In the genomic region with DNA sequence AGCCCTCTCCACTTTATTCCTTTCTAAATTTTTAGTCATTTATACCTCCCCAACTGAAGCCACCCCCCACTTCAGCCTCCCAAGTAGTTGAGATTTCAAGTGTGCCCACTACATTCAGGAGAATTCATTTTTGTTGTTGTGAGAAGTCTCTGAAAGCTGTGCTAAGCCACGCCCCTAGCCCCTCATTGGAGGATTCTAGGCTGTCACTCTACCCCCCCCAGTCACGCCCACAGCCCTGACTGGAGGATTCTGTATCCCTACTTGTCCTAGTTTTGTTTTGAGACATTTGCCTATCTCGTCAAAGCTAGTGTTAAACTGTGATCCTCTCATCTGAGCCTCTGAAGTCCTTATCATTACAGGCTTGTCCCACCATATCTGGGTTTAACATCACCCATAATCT, we compare ENCODE assay signal across 8 mouse cellular contexts. TPM values are rescaled to one million over a fixed set of nuclear protein-coding genes. Genes with fewer than 3 reads are reported as not detected.
DNase-seq lines count a peak whose midpoint lies in the region; ATAC-seq and TF ChIP-seq lines count a peak whose summit lies in the region.

No protein-coding gene starts in this region.

- no peak for TF ChIP-seq POLR2A in MEL (IDR thresholded peaks at IDR 0.05; ENCODE audit: control insufficient read depth in 1 of 2, insufficient read depth in 1 of 2, low read depth in 1 of 2, low read length in 2 of 2, poor library complexity in 1 of 2)

- H3K4me1 ChIP-seq in heart, embryonic 11.5 days (ENCODE audit: control insufficient read depth, insufficient read depth, low read length): peaks cover 15% of the 10 kb centered on the region
- H3K4me1 ChIP-seq in MEL (ENCODE audit: control insufficient read depth in 1 of 2, insufficient read depth in 2 of 2, low read length in 2 of 2): peaks cover 0 to 11% of the 10 kb centered on the region in 2 experiments
- H3K4me1 ChIP-seq in limb, embryonic 11.5 days (ENCODE audit: control insufficient read depth, insufficient read depth, low read length): 0 out of 2 replicates have a peak, but pooled peaks cover 4% of the 10 kb centered on the region

- ATAC-seq in heart, embryonic 11.5 days (replicated peaks; ENCODE audit: insufficient number of reproducible peaks, low FRiP score, low TSS enrichment): no peak
- no peak for ATAC-seq in limb, embryonic 11.5 days (ENCODE audit: insufficient number of reproducible peaks, low FRiP score, low TSS enrichment, low read depth)

- 0 out of 2 replicates have a peak overlapping the region, but pooled peaks have one; percentile 22 for H3K4me2 ChIP-seq in heart, embryonic 11.5 days
- no peak overlapping the region for H3K4me2 ChIP-seq in limb, embryonic 11.5 days (ENCODE audit: low read depth, severe bottlenecking)

- no peak for DNase-seq in heart, postnatal 25 days (ENCODE audit: low spot score)
- DNase-seq in MEL (ENCODE audit: low read depth, low spot score): peak; percentile 86
- peak; percentile 80 for DNase-seq in embryo, embryonic 10.5 days (ENCODE audit: low spot score)
- peak; percentile 64 for DNase-seq in limb, embryonic 11.5 days (ENCODE audit: low spot score)
- DNase-seq in retina, postnatal 7 days (ENCODE audit: low read depth, low spot score): peak; percentile 81
- no peak for DNase-seq in testis, postnatal 10 days (ENCODE audit: low spot score)
- no peak for DNase-seq in left cerebral cortex, adult 11 months (ENCODE audit: low spot score)

- intact Hi-C loops in heart, postnatal 25 days (cut with DNase I): no loop called here

- peaks cover 4% of the 10 kb centered on the region; the same call in 1 of the 2 replicates for H3K79me2 ChIP-seq in MEL (ENCODE audit: control insufficient read depth, insufficient read depth, low read length, poor library complexity)

- no peak for TF ChIP-seq EP300 in MEL (IDR thresholded peaks at IDR 0.05; ENCODE audit: low read depth in 1 of 2, low read length in 2 of 2)

- H3K4me3 ChIP-seq in heart, embryonic 11.5 days (ENCODE audit: low read depth, low read length): peak overlapping the region; percentile 18
- H3K4me3 ChIP-seq in MEL (ENCODE audit: control insufficient read depth in 1 of 2, insufficient read depth in 1 of 2, low read depth in 2 of 2, low read length in 2 of 2): peak overlapping the region; percentile 45 to 47
- H3K4me3 ChIP-seq in limb, embryonic 11.5 days (ENCODE audit: low read depth, low read length): no peak overlapping the region

- no peak overlapping the region for H3K9ac ChIP-seq in heart, embryonic 11.5 days (ENCODE audit: low read depth, low read length)
- peak overlapping the region; percentile 23; the same call in 1 of the 2 replicates for H3K9ac ChIP-seq in MEL (ENCODE audit: control insufficient read depth, low read depth, low read length, poor library complexity, severe bottlenecking)
- no peak overlapping the region for H3K9ac ChIP-seq in limb, embryonic 11.5 days (ENCODE audit: low read length)

- no peak; the same call in 1 of the 2 replicates for TF ChIP-seq RAD21 in MEL (IDR thresholded peaks at IDR 0.05; ENCODE audit: low read depth, low read length)

- TF ChIP-seq CTCF in MEL (IDR thresholded peaks at IDR 0.05 in 2 of 3, conservative IDR thresholded peaks at IDR 0.05 in 1 of 3; ENCODE audit: control insufficient read depth in 1 of 3, insufficient read depth in 1 of 3, low read depth in 2 of 3, low read length in 3 of 3, poor library complexity in 1 of 3, severe bottlenecking in 1 of 3): no peak

- H3K9me3 ChIP-seq in heart, embryonic 11.5 days (replicated peaks; ENCODE audit: control insufficient read depth, low read length): no peaks in the 10 kb centered on the region
- no peaks in the 10 kb centered on the region for H3K9me3 ChIP-seq in MEL (replicated peaks; ENCODE audit: insufficient read depth, low read length)
- H3K9me3 ChIP-seq in limb, embryonic 11.5 days (ENCODE audit: control insufficient read depth, low read length): no peaks in the 10 kb centered on the region; the same call in 1 of the 2 replicates

- no peaks in the 10 kb centered on the region for H3K27me3 ChIP-seq in heart, embryonic 11.5 days (ENCODE audit: control insufficient read depth, insufficient read depth, low read length)
- no peaks in the 10 kb centered on the region for H3K27me3 ChIP-seq in MEL (ENCODE audit: control insufficient read depth in 1 of 2, insufficient read depth in 2 of 2, low read length in 2 of 2)
- H3K27me3 ChIP-seq in limb, embryonic 11.5 days (ENCODE audit: control insufficient read depth, insufficient read depth, low read length): no peaks in the 10 kb centered on the region

- H3K36me3 ChIP-seq in heart, embryonic 11.5 days (ENCODE audit: control insufficient read depth, insufficient read depth, low read length): no peaks in the 10 kb centered on the region
- H3K36me3 ChIP-seq in MEL (ENCODE audit: control insufficient read depth in 1 of 2, insufficient read depth in 2 of 2, low read length in 2 of 2): peaks cover 0 to 10% of the 10 kb centered on the region in 2 experiments; a peak in 2 of 4 replicates
- H3K36me3 ChIP-seq in limb, embryonic 11.5 days (ENCODE audit: control insufficient read depth, insufficient read depth, low read length): no peaks in the 10 kb centered on the region

- 15% methylated on average over 3 of the region's 3 CpGs for WGBS in heart, embryonic 11.5 days (ENCODE audit: insufficient replicate concordance)
- 12% methylated on average over 3 of the region's 3 CpGs for WGBS in limb, embryonic 11.5 days

- H3K27ac ChIP-seq in heart, embryonic 11.5 days (ENCODE audit: low read depth, low read length): no peak overlapping the region
- H3K27ac ChIP-seq in MEL (ENCODE audit: control insufficient read depth, low read depth, low read length): no peak overlapping the region
- H3K27ac ChIP-seq in limb, embryonic 11.5 days (replicated peaks; ENCODE audit: low read depth, low read length): no peak overlapping the region

TF ChIP-seq in MEL, 35 proteins besides CTCF, POLR2A, EP300 and RAD21 (continues in another document):
- TF ChIP-seq POLR2AphosphoS2 (IDR thresholded peaks at IDR 0.05; ENCODE audit: low read length) (no peak), MEF2A (IDR thresholded peaks at IDR 0.05; ENCODE audit: extremely low read depth, insufficient replicate concordance, low read depth, low read length, poor library complexity, severe bottlenecking) (no peak), USF2 (IDR thresholded peaks at IDR 0.05; ENCODE audit: borderline replicate concordance in 1 of 2, insufficient read depth in 1 of 2, low read depth in 1 of 2, low read length in 2 of 2) (no peak), ELF1 (IDR thresholded peaks at IDR 0.05; ENCODE audit: low read depth, low read length) (no peak), SIN3A (IDR thresholded peaks at IDR 0.05; ENCODE audit: low read length) (0 out of 2 replicates have a peak, but pooled peaks have one; percentile 45), RCOR1 (IDR thresholded peaks at IDR 0.05; ENCODE audit: low read depth, low read length) (no peak), TCF12 (IDR thresholded peaks at IDR 0.05; ENCODE audit: low read depth, low read length) (no peak), POLR2AphosphoS5 (IDR thresholded peaks at IDR 0.05; ENCODE audit: borderline replicate concordance, low read depth, low read length) (no peak), CHD2 (IDR thresholded peaks at IDR 0.05; ENCODE audit: low read length) (no peak), HCFC1 (IDR thresholded peaks at IDR 0.05; ENCODE audit: low read depth, low read length) (0 out of 2 replicates have a peak, but pooled peaks have one; percentile 17), ZC3H11A (IDR thresholded peaks at IDR 0.05; ENCODE audit: low read depth, low read length) (no peak), SMC3 (IDR thresholded peaks at IDR 0.05; ENCODE audit: low read depth, low read length) (no peak), TBP (IDR thresholded peaks at IDR 0.05; ENCODE audit: low read depth, low read length) (no peak)

RNA-seq across cellular contexts. Expression of a gene that starts 2.7 kb away (rescaled TPM):
- 3.0 and 4.3 TPM in 2 replicates for polyA plus RNA-seq in heart, embryonic 11.5 days (2014; fragmentation: Nextera tagmentation; extraction: Ambion mirVana)
- total RNA-seq in heart, postnatal 25 days (2021): 10 to 100 TPM; 24.5 to 32.5 TPM
- total RNA-seq in MEL (2012; rRNA removed): 0.04 TPM in 1 of 2 replicates, not detected in the other
- polyA plus RNA-seq in MEL (2012; ENCODE audit: insufficient read depth in 1 of 2, insufficient read length in 2 of 2, low read depth in 1 of 2, low replicate concordance in 2 of 2, missing spikeins in 1 of 2): under 1 TPM in 1 of 2 experiments, not detected in 1; 0.07 TPM
- 3.4 and 4.1 TPM in 2 replicates for polyA plus RNA-seq in limb, embryonic 11.5 days (2014; fragmentation: Nextera tagmentation; extraction: Ambion mirVana)

RNA-seq across cellular contexts. Expression of a gene that starts 3.8 kb away (rescaled TPM):
- polyA plus RNA-seq in heart, embryonic 11.5 days (2014; fragmentation: Nextera tagmentation; extraction: Ambion mirVana): 89.6 and 92.1 TPM in 2 replicates
- total RNA-seq in heart, postnatal 25 days (2021): 10 to 100 TPM; 67.0 to 69.5 TPM
- 54.5 and 59.6 TPM in 2 replicates for total RNA-seq in MEL (2012; rRNA removed)
- polyA plus RNA-seq in MEL (2012; ENCODE audit: insufficient read depth in 1 of 2, insufficient read length in 2 of 2, low read depth in 1 of 2, low replicate concordance in 2 of 2, missing spikeins in 1 of 2): 100 to 1,000 TPM in 1 of 2 experiments, not detected in 1; 132 TPM
- 109 and 119 TPM in 2 replicates for polyA plus RNA-seq in limb, embryonic 11.5 days (2014; fragmentation: Nextera tagmentation; extraction: Ambion mirVana)

RNA-seq across cellular contexts. Expression of a gene that starts 11.1 kb away (rescaled TPM):
- 45.7 and 47.2 TPM in 2 replicates for polyA plus RNA-seq in heart, embryonic 11.5 days (2014; fragmentation: Nextera tagmentation; extraction: Ambion mirVana)
- total RNA-seq in heart, postnatal 25 days (2021): 10 to 100 TPM; 56.3 to 56.6 TPM
- total RNA-seq in MEL (2012; rRNA removed): 29.6 and 30.5 TPM in 2 replicates
- polyA plus RNA-seq in MEL (2012; ENCODE audit: insufficient read depth in 1 of 2, insufficient read length in 2 of 2, low read depth in 1 of 2, low replicate concordance in 2 of 2, missing spikeins in 1 of 2): 10 to 100 TPM in 1 of 2 experiments, not detected in 1; 48.3 TPM
- polyA plus RNA-seq in limb, embryonic 11.5 days (2014; fragmentation: Nextera tagmentation; extraction: Ambion mirVana): 68.9 and 78.6 TPM in 2 replicates

RNA-seq across cellular contexts. Expression of a gene that starts 12.9 kb away (rescaled TPM):
- 21.2 and 23.0 TPM in 2 replicates for polyA plus RNA-seq in heart, embryonic 11.5 days (2014; fragmentation: Nextera tagmentation; extraction: Ambion mirVana)
- total RNA-seq in heart, postnatal 25 days (2021): under 1 TPM; 0.18 to 0.36 TPM
- total RNA-seq in MEL (2012; rRNA removed): 17.6 and 18.5 TPM in 2 replicates
- 10 to 100 TPM in 1 of 2 experiments, not detected in 1; 21.2 TPM for polyA plus RNA-seq in MEL (2012; ENCODE audit: insufficient read depth in 1 of 2, insufficient read length in 2 of 2, low read depth in 1 of 2, low replicate concordance in 2 of 2, missing spikeins in 1 of 2)
- 21.5 and 23.9 TPM in 2 replicates for polyA plus RNA-seq in limb, embryonic 11.5 days (2014; fragmentation: Nextera tagmentation; extraction: Ambion mirVana)

RNA-seq across cellular contexts. Expression of a gene that starts 21.8 kb away (rescaled TPM):
- 2.7 and 2.9 TPM in 2 replicates for polyA plus RNA-seq in heart, embryonic 11.5 days (2014; fragmentation: Nextera tagmentation; extraction: Ambion mirVana)
- 10 to 100 TPM; 13.2 to 14.3 TPM for total RNA-seq in heart, postnatal 25 days (2021)
- 14.1 and 18.3 TPM in 2 replicates for total RNA-seq in MEL (2012; rRNA removed)
- 10 to 100 TPM in 1 of 2 experiments, not detected in 1; 16.2 TPM for polyA plus RNA-seq in MEL (2012; ENCODE audit: insufficient read depth in 1 of 2, insufficient read length in 2 of 2, low read depth in 1 of 2, low replicate concordance in 2 of 2, missing spikeins in 1 of 2)
- 2.7 and 3.1 TPM in 2 replicates for polyA plus RNA-seq in limb, embryonic 11.5 days (2014; fragmentation: Nextera tagmentation; extraction: Ambion mirVana)

Comparison
In these comparisons a context has a peak if more than half of its experiments do, and no peak if none do; other contexts are left out.
1. DNase-seq: peak in MEL (single experiment), embryo, embryonic 10.5 days (single experiment), limb, embryonic 11.5 days (single experiment) and retina, postnatal 7 days (single experiment); none in heart, postnatal 25 days (single experiment), testis, postnatal 10 days (single experiment) and left cerebral cortex, adult 11 months (single experiment).